Mouse (Mus musculus) adrenal gland, adult 2 months (tissue): ENCODE results near the gene Iqsec1. TPM values are rescaled to one million over a fixed set of nuclear protein-coding genes. Genes with fewer than 3 reads are reported as not detected.

ENCODE experiments used
- DNase-seq: peaks from one replicate; pipeline ENCODE4 v3.0.0; 2021
- polyA plus RNA-seq: library from polyadenylated mRNA; depleted of rRNA; stranded (reverse); fragments of >200 nt; gene quantifications from 2 replicates; pipeline ENCODE4 v1.2.3, GENCODE M21; 2012
- total RNA-seq, 2 experiments: library from RNA; stranded (reverse); gene quantifications; 2 replicates each; pipeline ENCODE4 v1.2.3; 2021

The Iqsec1 gene
- total and polyA plus RNA-seq, 3 experiments, result 101 to 168 (median 123) TPM

DNA sequence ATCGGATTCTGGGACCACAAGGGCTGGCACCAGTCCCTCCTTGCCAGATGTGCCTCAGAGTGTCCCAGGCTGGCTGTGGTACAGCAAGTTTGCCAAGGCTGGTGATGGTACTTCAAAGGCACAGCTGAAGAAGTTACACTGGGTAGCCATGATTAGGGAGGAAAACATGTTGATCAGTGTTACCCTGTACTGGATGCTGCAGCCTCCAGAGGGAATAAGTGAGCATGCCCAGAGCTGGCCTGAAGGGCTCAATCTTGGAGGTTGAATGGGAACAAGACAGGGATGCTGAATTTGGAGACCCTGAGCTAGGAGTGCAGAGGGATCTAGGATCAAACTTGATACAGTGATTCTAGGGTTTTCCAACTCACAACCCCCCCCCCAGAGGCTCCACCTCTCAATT is 175.0 kb downstream of the Iqsec1 start:
- DNase-seq, result no peak

DNA sequence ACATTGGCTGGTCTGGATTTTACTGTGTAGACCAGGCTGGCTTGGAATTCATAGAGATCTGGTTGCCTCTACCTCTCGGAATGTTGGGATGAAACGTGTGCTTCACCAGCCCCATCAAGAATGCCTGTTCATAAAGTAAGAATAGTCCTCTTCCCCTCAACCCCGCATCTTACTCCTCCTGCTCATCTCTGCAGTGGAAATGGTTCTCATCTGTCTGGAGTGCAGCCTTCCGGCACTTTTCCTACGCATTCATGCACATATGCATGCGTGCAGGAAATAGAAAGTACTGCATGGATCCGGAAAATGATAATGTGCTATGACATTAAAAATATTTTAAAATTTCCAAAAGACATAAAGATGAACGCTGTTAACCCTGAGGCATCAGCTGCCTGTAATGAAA is 175.9 kb downstream of the Iqsec1 start:
- no peak for DNase-seq

DNA sequence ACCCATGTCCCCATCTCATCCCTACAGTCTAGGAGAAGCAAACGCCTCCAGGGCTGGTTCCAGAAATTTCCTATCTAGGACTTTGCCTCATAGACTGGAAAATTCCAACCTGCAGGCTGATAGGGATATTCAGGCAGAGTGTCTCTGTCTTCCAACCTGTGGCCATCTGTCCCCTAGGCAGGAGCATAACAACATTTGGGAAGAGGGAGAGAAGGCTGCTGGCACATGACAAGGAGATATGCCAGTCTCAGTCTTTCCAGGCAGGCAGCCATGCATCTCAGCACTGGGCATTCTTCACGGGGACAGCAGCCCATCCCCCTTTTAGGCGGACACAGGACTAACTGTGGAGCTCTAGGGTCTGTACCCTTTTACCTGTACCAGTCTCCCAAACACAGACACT is 176.4 kb downstream of the Iqsec1 start:
- no peak for DNase-seq

DNA sequence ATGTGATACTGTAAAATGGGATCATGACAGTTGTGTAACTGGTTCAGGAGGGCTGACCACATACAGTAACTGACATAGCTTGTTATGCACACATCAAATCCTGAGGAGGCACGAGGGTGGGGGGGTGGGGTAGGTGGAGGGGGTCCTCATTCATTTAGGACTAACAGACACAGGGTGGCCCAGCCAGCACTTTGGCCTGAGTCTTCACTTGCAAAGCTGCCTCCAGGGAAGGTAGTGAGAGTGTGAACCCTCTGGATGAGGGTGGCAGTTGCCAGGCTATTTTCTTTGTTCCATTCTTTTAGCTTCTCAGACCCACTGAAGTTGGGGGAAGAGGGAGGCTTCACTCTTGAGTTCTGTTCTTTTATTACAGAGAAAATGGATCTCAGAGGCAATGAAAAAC is 177.9 kb downstream of the Iqsec1 start:
- no peak for DNase-seq

DNA sequence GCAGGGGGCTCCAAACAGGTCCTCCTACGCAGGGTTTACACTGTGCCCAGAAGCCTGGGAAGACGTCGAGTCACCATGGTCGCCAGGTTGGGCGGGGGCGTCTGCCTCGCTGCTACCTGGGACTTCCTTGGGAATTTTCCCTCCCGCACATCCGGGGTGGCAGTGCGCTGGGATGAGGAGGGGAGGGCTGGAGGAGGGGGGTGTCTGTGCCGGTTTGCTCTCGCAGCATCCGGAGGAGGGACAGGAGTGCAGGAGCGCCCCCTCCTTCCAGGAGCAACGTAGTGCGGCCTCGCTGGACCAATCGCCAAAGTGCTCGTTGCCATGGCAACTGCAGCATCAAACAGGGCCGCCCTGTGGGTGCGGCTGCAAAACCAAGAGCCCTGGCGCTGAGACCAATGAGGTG is 178.5 kb downstream of the Iqsec1 start:
- peak; percentile 51 for DNase-seq

DNA sequence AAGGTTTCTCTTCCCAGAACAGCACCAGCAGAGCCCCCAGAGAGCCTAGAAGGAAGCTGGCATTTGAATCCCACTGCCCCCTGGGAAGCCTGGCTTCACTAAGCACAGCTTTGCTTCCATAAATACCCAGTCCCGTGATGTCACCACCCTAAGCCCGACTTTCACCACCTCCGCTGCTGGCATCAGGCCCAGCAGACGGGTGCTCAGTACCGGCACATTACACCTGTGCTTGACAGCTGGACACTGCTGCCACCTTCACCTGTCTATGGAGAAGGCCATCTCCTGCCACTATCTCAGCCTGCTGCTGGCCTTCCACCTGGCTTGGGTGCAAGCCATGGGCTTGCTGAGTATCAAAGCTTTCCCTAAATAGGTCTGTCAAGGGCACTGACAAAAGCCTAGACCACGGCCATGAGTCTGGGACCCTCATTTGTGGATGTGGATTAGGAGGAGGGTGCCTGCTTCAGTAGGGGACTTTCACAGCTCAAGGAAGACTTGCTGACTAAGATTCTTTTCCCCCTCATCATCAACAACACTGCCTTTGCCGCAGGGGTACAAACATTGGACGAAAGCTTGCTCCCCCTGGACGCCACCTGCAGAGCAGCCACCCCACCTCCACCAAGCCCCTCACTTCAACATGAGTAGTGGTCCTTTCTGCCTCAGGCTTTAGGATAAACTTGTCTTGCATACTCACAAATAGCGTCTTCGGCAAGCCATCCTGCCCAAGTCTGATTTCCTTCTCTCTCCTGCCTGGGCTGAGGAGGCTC is 179.2 kb downstream of the Iqsec1 start:
- DNase-seq, result no peak

DNA sequence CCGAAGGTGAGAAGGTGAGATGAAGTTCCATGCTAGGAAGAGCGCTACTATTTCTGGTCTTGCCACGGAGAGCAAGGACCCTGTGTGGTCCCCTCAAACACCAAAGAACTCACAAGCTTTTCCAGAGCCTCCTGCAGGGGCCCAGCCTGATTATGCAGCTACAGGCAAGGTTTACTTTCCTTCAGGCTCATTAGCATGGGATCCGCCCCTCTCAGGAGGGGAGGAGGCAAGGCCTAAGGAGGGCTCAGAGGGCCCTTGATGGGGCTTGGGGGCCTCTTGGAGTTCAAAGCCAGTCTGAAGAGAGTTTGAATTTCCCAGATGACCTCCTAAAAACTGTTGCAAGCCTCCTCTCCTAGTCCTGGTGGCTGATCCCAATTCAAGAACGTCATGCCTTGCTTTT is 179.9 kb downstream of the Iqsec1 start:
- no peak for DNase-seq

DNA sequence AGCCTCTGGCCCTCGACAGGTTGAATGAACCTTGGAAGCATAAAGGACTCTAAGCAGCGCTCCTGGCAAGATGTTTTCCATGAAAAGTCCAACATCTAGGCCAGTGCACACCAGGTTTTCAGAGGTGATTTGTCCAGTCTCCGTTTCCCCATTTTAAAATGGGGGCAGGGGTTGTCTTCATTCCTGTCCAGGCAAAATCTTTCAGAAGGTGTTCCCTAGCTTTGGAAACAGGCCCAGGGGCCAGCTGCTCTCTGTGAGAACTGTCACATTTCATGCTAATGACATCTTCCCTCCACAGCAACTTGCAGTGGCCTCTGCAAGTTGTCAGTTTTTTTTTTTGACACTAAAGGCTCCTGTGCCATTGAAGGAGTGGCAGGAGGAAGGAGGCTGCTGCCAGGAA is 180.4 kb downstream of the Iqsec1 start:
- no peak for DNase-seq

DNA sequence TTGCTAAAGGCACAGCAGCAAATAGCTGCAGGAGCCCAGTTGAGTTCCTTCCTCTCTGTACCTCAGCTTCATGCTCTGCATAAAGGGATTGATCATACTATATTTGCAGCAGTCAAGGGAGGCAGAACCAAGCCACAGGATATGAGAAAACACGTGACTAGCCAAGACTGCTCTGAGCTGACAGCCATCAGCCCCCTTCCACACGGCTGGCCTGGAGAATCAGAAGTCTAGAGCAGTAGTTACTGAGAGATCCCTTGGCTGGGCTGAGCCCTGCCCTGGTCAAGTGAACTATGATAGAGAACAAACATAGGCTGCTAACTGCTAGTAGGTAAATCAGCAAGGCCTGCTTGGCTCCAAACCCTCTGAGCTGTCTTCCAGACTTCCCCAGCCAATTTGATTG is 180.9 kb downstream of the Iqsec1 start:
- no peak for DNase-seq

DNA sequence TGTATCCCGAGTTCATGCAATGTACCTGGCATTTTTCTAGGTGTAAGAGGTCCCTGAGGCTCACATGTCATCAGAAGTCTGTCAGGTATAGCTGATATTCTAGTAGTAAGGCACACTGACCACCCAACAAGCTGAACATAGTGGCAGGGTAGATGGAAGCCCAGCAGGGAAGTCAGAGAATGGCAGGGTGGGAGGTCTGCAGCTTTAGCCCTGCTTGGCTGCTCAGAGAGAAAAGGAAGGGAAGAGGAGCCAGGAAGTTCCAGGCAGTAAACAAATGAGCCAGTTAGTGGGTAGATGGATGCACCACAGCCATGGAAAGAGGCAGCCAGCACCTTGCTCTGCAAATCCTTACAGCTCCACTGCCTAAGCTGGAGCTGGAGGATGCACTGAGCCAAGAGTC is 181.7 kb downstream of the Iqsec1 start:
- DNase-seq, result no peak

DNA sequence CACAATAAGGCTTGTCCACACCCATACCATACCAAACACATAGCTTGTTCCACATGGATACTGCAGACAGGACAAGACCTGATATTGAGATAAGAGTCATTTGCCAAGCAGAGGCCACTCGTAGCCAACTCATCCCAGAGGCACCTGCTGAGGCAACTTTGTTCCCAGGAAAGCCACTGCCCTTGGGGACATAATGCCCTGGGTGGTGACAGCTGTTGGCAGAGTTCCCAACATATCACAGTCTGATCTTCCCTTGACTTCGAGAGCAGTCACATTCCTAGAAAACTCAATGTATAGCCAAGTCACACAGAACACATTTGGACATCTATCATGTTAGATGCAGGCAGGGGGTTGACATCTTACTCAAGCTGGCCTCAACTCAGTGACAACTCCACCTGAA is 183.4 kb downstream of the Iqsec1 start:
- no peak for DNase-seq

DNA sequence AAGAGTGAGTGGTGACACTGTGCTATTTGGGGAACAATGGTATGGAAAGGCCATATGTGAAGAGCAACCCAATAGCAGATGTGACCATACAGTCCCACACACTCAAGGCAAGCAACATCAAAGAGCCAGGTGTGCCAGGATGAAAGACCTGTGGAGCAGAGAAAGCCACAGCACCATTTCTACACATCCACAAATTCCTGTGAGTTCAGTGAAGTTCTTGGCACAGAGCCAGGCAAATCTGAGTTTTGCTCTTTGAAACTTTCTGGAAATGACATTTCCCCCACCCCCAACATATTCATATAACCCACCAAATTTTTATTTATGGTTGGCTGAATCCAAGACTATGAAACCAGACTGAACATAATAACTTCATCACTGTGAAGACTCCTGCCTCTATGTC is 183.8 kb downstream of the Iqsec1 start:
- DNase-seq, result no peak

DNA sequence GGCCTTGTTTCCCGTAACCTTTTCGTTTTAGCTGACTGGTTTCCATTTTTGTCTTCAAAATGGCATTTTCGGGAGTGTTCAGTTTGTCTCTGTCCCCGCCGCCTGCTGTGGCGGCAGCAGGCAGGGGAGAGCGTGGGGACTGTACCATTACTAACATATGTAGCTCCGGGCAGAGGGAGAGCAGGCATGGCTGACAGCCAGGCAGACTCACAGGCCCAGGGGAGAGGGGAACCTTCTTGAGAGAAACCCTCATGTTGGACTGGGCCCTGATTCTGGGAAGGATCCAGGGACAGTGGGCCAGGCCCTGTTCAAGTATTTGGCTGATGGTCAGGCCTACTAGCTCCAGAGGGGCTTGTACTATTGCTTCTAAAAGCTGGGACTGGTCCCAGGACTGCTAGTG is 185.9 kb downstream of the Iqsec1 start:
- no peak for DNase-seq

DNA sequence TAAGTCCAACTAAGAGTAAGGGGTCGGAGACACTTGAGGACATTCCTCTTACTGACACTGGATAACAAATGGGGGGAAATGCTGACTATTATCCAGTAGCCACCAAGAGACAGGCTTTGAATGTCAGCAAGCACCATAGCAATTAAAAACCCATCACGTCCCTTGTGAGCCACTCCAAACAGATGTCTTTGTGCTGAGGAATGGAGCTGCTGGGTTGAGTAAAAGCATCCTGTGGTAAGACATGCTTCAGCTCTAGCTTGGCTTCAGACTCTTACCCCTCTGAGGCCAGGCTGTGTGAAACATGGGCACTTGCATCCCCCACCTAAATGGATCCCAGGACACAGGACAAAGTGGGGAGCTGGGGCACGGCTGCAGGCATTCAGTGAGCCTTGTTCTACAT is 186.4 kb downstream of the Iqsec1 start:
- DNase-seq, result no peak

DNA sequence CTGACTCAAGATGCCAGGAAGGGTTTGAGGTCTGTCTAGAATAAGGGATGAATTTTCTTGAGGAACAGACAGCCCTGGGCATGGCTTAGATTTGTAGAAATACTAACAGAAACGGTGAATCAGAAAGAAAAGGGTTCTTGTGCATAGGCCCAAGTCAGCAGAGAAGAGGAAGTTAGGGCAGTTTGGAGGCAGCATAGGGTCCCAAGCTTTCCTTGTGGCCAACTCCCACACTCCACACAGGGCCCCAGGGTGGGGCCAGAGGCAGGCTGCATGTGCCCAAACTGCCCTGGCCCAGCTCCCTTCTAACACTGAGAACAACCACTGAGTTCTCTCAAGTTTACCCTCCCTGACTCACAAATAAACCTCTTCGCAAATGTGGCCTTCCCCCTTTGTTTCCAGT is 187.7 kb downstream of the Iqsec1 start:
- DNase-seq, result no peak

DNA sequence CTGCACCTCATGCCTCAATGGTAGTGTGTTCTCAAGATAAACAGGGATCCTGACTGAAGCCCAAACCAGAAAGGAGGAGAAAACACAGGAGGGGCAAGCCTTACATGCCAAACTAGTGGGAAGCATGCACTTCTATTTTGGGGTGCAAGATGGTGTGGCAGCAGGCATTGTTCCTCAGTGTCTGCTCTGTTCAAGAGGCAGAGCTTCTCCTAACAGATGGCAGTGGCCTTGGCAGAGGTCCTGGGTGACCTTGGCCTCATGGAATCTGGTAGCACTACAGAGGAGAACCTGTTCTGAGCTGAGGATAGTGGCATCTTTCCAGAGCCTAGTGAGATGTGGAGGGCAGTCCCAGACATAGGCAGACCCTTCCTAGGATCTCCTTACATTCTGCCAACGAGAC is 189.4 kb downstream of the Iqsec1 start:
- DNase-seq, result peak; percentile 15

DNA sequence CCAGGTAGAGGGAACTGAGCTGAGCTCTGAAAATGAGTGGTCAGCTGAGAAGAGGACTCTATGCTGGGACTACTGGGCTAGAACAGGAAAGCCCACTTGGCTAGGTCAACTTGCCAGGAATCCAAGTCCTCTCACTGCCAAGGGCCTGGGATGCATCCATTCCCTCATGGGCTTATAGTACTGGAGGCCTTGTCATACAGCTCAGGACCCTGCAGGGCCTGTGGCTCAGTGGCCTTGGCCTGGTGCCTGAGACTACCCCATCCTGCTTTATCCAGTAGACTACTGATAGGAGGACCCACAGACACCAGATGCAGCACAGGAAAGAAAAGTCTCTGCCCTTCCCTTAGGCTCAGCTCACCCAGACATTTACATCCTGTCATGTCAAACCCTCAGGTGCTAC is 190.3 kb downstream of the Iqsec1 start:
- DNase-seq, result no peak

DNA sequence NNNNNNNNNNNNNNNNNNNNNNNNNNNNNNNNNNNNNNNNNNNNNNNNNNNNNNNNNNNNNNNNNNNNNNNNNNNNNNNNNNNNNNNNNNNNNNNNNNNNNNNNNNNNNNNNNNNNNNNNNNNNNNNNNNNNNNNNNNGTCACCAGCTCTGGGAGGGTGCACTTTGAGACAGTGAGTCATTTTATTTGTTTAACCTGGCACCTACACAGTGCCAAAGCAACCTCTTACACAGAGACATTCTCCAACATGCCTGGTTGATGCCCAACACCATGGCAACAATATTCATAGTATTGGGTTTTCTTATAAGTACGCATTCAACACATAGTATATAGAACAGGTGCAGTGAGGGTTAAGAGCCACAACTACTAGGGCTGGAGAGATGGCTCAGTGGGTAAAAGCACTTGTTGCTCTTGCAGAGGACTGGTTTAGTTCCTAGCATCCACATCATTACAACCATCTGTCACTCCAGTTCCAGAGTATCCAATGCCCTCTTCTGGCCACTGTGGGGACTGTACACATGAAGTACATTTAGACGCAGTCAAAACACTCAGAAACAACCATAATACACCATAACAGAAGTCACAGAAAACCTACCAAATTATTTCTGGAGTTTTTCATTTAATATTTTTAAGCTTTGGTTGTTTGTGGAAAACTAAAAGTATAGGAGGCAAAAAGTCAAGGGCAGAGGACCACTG is 191.4 kb downstream of the Iqsec1 start:
- no peak for DNase-seq

DNA sequence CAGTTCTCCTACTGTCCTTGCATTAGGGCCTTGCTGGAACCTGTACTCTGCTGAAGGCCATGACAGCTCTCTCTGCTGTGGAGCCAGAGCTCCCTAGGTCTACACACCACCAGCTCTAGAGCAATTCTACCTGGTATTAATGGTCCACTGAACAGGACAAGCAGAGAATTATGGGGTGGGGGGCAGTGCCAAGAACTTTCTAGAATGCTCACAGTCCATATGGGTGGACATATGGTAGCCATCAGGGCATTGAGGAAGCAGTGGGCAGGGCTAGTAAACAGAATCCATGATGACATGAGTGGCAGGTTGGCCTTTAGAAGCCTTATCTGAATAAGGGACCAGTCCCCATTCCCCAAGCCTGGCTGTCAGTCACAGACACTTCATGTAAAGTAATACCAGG is 197.6 kb downstream of the Iqsec1 start:
- DNase-seq, result no peak

DNA sequence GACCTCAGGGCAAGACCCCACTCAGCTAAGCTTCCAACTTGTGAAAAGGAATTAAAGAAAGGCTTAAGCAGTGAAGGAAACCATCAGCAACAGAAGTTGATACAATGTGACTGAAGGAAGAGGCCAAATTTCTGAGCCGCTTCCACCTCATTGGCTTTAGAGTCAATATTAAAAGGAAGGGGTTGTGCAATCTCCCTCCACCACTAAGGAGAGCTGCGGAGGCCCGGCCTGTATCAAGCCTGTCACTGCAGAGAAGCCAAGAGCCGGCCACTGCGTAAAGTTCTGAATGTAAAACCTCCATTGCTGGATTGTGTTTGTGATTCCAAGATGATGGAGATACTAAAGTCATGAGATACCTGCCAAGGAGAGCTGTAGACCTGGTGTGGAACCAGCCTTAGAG is 199.0 kb downstream of the Iqsec1 start:
- no peak for DNase-seq

DNA sequence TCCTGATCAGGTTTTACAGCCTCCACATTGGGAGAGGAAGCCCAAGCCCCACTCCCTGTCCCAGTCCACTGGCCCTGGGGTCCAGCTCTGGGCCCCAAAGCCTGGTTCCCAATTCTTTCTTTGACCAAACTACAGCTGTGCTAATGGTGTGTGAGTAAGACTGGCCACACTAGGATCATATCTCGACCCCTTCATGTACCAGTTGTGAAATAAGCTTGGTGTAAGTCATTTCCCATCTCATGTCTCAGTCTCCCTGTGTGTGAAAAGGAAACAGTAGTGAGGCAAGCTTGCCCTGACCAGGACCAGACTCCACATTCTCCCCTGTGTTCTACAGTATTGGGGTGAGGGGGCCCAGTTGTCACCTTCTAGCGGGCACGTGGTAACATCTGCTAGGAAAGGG is 200.9 kb downstream of the Iqsec1 start:
- DNase-seq, result no peak

DNA sequence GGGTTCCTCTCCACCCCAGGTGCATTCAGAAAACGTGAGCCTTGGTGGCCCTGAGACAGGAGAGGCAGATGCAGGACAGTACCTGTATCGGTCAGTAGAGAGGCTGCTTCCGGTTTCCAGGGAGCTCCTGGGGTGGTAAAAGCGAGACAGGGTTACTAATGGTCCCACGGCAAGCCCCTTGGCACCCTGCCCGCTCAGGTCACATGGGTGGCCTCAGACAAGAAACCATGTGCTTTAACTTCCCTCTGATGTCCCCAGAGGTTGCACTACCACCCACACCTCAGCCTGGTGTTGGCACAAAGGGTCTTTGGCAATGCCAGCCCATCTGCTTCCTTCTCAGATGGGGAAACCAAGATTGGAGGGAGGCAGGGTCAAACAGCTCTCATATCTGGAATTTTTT is 201.4 kb downstream of the Iqsec1 start:
- DNase-seq, result no peak

DNA sequence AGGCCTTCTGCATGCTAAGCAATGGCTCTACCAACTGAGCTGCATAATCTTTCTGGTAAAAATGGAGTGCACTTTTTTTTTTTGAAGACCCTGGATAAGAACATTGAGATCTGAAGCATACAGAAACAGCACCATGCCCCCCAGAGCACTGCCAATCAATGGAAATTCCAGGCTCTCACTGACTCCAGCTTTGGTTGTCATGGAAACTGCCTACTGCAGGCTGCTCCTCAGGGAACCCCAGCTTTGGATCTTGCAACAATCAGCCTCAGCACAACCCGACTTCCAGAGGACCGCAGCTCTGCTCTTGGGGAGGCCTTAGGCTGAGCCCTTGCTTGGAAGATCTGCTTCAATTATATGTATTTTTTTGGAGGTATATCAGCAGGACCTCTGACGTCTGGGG is 201.9 kb downstream of the Iqsec1 start:
- no peak for DNase-seq

DNA sequence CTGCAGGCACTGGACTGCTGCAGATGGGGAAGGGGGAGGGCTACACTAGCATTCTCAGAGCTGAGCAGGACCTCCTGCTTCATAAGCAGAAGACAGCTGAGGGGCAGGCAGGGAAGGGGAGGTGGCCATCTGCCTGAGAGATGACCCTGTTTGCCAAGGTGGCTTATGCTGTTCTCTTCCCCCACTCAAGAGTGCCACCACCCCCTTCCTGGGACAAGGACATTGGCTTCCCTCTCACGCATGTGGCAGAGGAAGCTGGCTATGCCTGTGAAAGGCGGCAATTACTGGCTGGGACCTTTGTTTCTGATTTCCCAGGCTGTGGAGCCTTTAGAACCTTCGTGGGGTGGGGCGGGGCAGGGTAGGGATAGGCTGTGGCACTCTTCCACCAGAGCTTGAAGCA is 204.5 kb downstream of the Iqsec1 start:
- no peak for DNase-seq
